Mouse (Mus musculus) forebrain, embryonic 11.5 days (tissue): ENCODE measurements around the gene Scyl1. TPM values are rescaled to one million over a fixed set of nuclear protein-coding genes. Genes with fewer than 3 reads are reported as not detected.

Experiments
- ATAC-seq: fragments of 200-750 bp; cut with Nextera tagmentation; replicated peaks from 2 replicates; pipeline ENCODE4 v1.8.0; 2017; ENCODE audit warnings: moderate TSS enrichment; ENCODE audit not compliant: low FRiP score
- DNase-seq: peaks from one replicate; pipeline ENCODE4 v3.0.0-alpha.2; 2017; ENCODE audit warnings: low spot score
- H3K27ac ChIP-seq: fragments of 300-500 bp; sonication (generic); 2 replicates; pipeline ENCODE4 v1.5.1; 2014; ENCODE audit warnings: low read depth, low read length
- H3K27me3 ChIP-seq: fragments of 300-500 bp; sonication (generic); 2 replicates; pipeline ENCODE4 v1.6.1; 2014; ENCODE audit warnings: mild to moderate bottlenecking, low read length, mixed read lengths; ENCODE audit not compliant: control insufficient read depth, insufficient read depth
- H3K36me3 ChIP-seq: fragments of 300-500 bp; sonication (generic); 2 replicates; pipeline ENCODE4 v1.6.1; 2014; ENCODE audit warnings: mild to moderate bottlenecking, low read length, moderate library complexity, mixed read lengths; ENCODE audit not compliant: control insufficient read depth, insufficient read depth
- H3K4me1 ChIP-seq: fragments of 300-500 bp; sonication (generic); replicated peaks from 2 replicates; pipeline ENCODE4 v1.6.1; 2014; ENCODE audit warnings: low read length, mixed read lengths; ENCODE audit not compliant: control insufficient read depth, insufficient read depth
- H3K4me2 ChIP-seq: fragments of 300-500 bp; sonication (generic); 2 replicates; pipeline ENCODE4 v1.6.1; 2014; ENCODE audit warnings: low read depth, mild to moderate bottlenecking, low read length, moderate library complexity, mixed read lengths; ENCODE audit not compliant: severe bottlenecking
- H3K4me3 ChIP-seq: fragments of 300-500 bp; sonication (generic); 2 replicates; pipeline ENCODE4 v1.5.1; 2014; ENCODE audit warnings: low read depth, low read length
- H3K9ac ChIP-seq: fragments of 300-500 bp; sonication (generic); 2 replicates; pipeline ENCODE4 v1.6.1; 2014; ENCODE audit warnings: low read length
- H3K9me3 ChIP-seq: fragments of 300-500 bp; sonication (generic); 2 replicates; pipeline ENCODE4 v1.6.1; 2016; ENCODE audit warnings: low read length, mixed read lengths; ENCODE audit not compliant: control insufficient read depth
- WGBS: fragments of 180-500 bp; shearing (Covaris S2); extraction: QIAGEN DNeasy Blood & Tissue Kit; methylation state at CpG from one replicate; pipeline ENCODE4 v1.1.7; 2014; 5-methylcytosine and 5-hydroxymethylcytosine counted together
- polyA plus RNA-seq: library from polyadenylated mRNA; unstranded; fragments of >200 nt; fragmentation: Nextera tagmentation; extraction: Ambion mirVana; gene quantifications from 2 replicates; pipeline ENCODE4 v1.2.1, GENCODE M21; 2014

The Scyl1 gene
- polyA plus RNA-seq, 1 experiment from 2014 or later: 65.2 TPM

GRCm38 (mm10) chr19:5731264-5731978 is 39.8 kb downstream of the Scyl1 start:
- WGBS: 1% methylated on average over 47 of the region's 47 CpGs

GRCm38 (mm10) chr19:5730314-5731186 is 40.7 kb downstream of the Scyl1 start:
- no peak overlapping the region for H3K27ac ChIP-seq
- ATAC-seq (no peak), DNase-seq (no peak)
- no peaks in the 10 kb centered on the region for H3K9me3 ChIP-seq
- H3K4me3 ChIP-seq: peak overlapping the region; percentile 83
- H3K4me2 ChIP-seq: peak overlapping the region; percentile 97
- peaks cover 29% of the 10 kb centered on the region; the same call in 1 of the 2 replicates for H3K4me1 ChIP-seq
- no peaks in the 10 kb centered on the region for H3K36me3 ChIP-seq
- H3K9ac ChIP-seq: no peak overlapping the region; the same call in 1 of the 2 replicates
- no peaks in the 10 kb centered on the region; the same call in 1 of the 2 replicates for H3K27me3 ChIP-seq
- WGBS: 76% methylated on average over 29 of the region's 29 CpGs

More at GRCm38 (mm10) chr19:5731264-5731978, 39.8 kb downstream of the Scyl1 start:
- Histone ChIP-seq H3K9ac (peak overlapping the region; percentile 71), H3K4me2 (peak overlapping the region; percentile 97), H3K27ac (no peak overlapping the region), H3K4me3 (peak overlapping the region; percentile 83), H3K36me3 (no peaks in the 10 kb centered on the region), H3K9me3 (no peaks in the 10 kb centered on the region), H3K27me3 (no peaks in the 10 kb centered on the region; the same call in 1 of the 2 replicates), H3K4me1 (peaks cover 24% of the 10 kb centered on the region; the same call in 1 of the 2 replicates)
- ATAC-seq (peak; percentile 86), DNase-seq (peak; percentile 96)

GRCm38 (mm10) chr19:5729444-5729815 is 41.8 kb downstream of the Scyl1 start, which contains the start of gene Fam89b:
TSS of gene Fam89b (minus strand) at chr19:5729653.
- no peaks in the 10 kb centered on the region for H3K9me3 ChIP-seq
- ATAC-seq (peak; percentile 73), DNase-seq (peak; percentile 94)
- H3K27ac ChIP-seq: peak within 1 kb of the TSS; percentile 89
- WGBS: under 1% methylated on average over 37 of the region's 37 CpGs
- H3K4me3 ChIP-seq: peak within 1 kb of the TSS; percentile 96
- H3K27me3 ChIP-seq: no peaks in the 10 kb centered on the region
- H3K4me2 ChIP-seq: peak within 1 kb of the TSS; percentile 91
- peak within 1 kb of the TSS; percentile 100 for H3K9ac ChIP-seq
- peaks cover 29% of the 10 kb centered on the region; the same call in 1 of the 2 replicates for H3K4me1 ChIP-seq
- H3K36me3 ChIP-seq: no peaks in the 10 kb centered on the region; the same call in 1 of the 2 replicates

GRCm38 (mm10) chr19:5728631-5729443 is 42.4 kb downstream of the Scyl1 start:
- Histone ChIP-seq H3K4me3 (peak overlapping the region; percentile 96), H3K4me2 (peak overlapping the region; percentile 91), H3K36me3 (no peaks in the 10 kb centered on the region; the same call in 1 of the 2 replicates), H3K9ac (peak overlapping the region; percentile 100), H3K9me3 (no peaks in the 10 kb centered on the region), H3K27me3 (no peaks in the 10 kb centered on the region), H3K27ac (peak overlapping the region; percentile 89), H3K4me1 (peaks cover 29% of the 10 kb centered on the region; the same call in 1 of the 2 replicates)
- DNase-seq: peak; percentile 80
- 10% methylated on average over 37 of the region's 37 CpGs for WGBS
- peak; percentile 15 for ATAC-seq

GRCm38 (mm10) chr19:5727701-5728100 is 43.5 kb downstream of the Scyl1 start:
- no peaks in the 10 kb centered on the region; the same call in 1 of the 2 replicates for H3K36me3 ChIP-seq
- 6% methylated on average over 14 of the region's 14 CpGs for WGBS
- H3K27ac ChIP-seq: no peak overlapping the region
- peak; percentile 93 for DNase-seq
- peaks cover 29% of the 10 kb centered on the region; the same call in 1 of the 2 replicates for H3K4me1 ChIP-seq
- peak overlapping the region; percentile 96 for H3K4me3 ChIP-seq
- H3K4me2 ChIP-seq: peak overlapping the region; percentile 91
- no peaks in the 10 kb centered on the region for H3K9me3 ChIP-seq
- no peaks in the 10 kb centered on the region for H3K27me3 ChIP-seq
- ATAC-seq: no peak
- H3K9ac ChIP-seq: peak overlapping the region; percentile 100

- no peak for ATAC-seq
- no peak overlapping the region for H3K27ac ChIP-seq
Observed at GRCm38 (mm10) chr19:5726961-5727578, 44.1 kb downstream of the Scyl1 start.

GRCm38 (mm10) chr19:5725767-5726515 is 45.3 kb downstream of the Scyl1 start, which contains the start of gene Ehbp1l1:
TSS of gene Ehbp1l1 (minus strand) at chr19:5726317.
- no peaks in the 10 kb centered on the region for H3K9me3 ChIP-seq
- H3K27ac ChIP-seq: no peak within 1 kb of the TSS
- H3K9ac ChIP-seq: peak within 1 kb of the TSS; percentile 47
- DNase-seq (peak; percentile 79), ATAC-seq (no peak)
- peak within 1 kb of the TSS; percentile 91 for H3K4me2 ChIP-seq
- 17% methylated on average over 38 of the region's 49 CpGs for WGBS
- no peaks in the 10 kb centered on the region for H3K27me3 ChIP-seq
- H3K36me3 ChIP-seq: no peaks in the 10 kb centered on the region; the same call in 1 of the 2 replicates
- H3K4me1 ChIP-seq: peaks cover 26% of the 10 kb centered on the region; the same call in 1 of the 2 replicates
- H3K4me3 ChIP-seq: peak within 1 kb of the TSS; percentile 96

More at GRCm38 (mm10) chr19:5726961-5727578, 44.1 kb downstream of the Scyl1 start:
- Histone ChIP-seq H3K36me3 (no peaks in the 10 kb centered on the region; the same call in 1 of the 2 replicates), H3K4me1 (peaks cover 29% of the 10 kb centered on the region; the same call in 1 of the 2 replicates), H3K9me3 (no peaks in the 10 kb centered on the region), H3K4me3 (peak overlapping the region; percentile 96), H3K27me3 (no peaks in the 10 kb centered on the region), H3K9ac (peak overlapping the region; percentile 59), H3K4me2 (peak overlapping the region; percentile 91)
- WGBS: 81% methylated on average over 15 of the region's 15 CpGs
- no peak for DNase-seq
